10 mouse cellular contexts compared by ENCODE assay signal in genomic region chr10:77146901-77147463, GRCm38 (mm10). TPM values are rescaled to one million over a fixed set of nuclear protein-coding genes. Genes with fewer than 3 reads are reported as not detected.
DNase-seq lines count a peak whose midpoint lies in the region; TF ChIP-seq lines count a peak whose summit lies in the region.
"Had no signal": no experiment of that assay in that cellular context is flagged by ENCODE, and none has a peak within 500 bp of the region (broad histone marks: within the 10 kb centered on the region; RNA-seq: fewer than 3 reads in every experiment).

No protein-coding gene starts in this region.

- WGBS in liver, adult 2 months, result 19% methylated on average over 4 of the region's 4 CpGs

- H3K36me3 ChIP-seq in liver, adult 2 months (ENCODE audit: control insufficient read depth, insufficient read depth, low read length), result no peaks in the 10 kb centered on the region
- H3K36me3 ChIP-seq: neural tube, embryonic 12.5 days had no signal

- DNase-seq in liver, adult 2 months (ENCODE audit: extremely low read depth, low read depth, low spot score), result peak; percentile 100
- no peak for DNase-seq in liver
- peak; percentile 67 to 77 for DNase-seq in adrenal gland, postnatal 36 days
- DNase-seq in kidney, adult 8-10 months, result peak; percentile 92 to 97
- DNase-seq in lung, postnatal 25 days (ENCODE audit: low spot score), result peak; percentile 20
- DNase-seq in left cerebral cortex, adult 2 months (ENCODE audit: extremely low spot score in 1 of 2, low spot score in 2 of 2), result no peak
- DNase-seq in layer of hippocampus, adult 2 months (ENCODE audit: low spot score in 2 of 2), result no peak
- no peak for DNase-seq in urinary bladder, postnatal 10 days (ENCODE audit: low spot score)
- DNase-seq: thymus, postnatal 25 days had no signal

- no peak overlapping the region for H3K4me3 ChIP-seq in liver, adult 2 months (ENCODE audit: insufficient read depth, low read depth, low read length)
- no peak overlapping the region for H3K4me3 ChIP-seq in left cerebral cortex, adult 2 months
- no peak overlapping the region for H3K4me3 ChIP-seq in layer of hippocampus, adult 2 months
- H3K4me3 ChIP-seq: neural tube, embryonic 12.5 days had no signal

- no peak for TF ChIP-seq POLR2A in liver, adult 2 months (IDR thresholded peaks at IDR 0.05; ENCODE audit: extremely low read depth, insufficient read depth, low read length)

- no peaks in the 10 kb centered on the region for H3K27me3 ChIP-seq in liver, adult 2 months (ENCODE audit: control insufficient read depth, insufficient read depth, low read length)
- H3K27me3 ChIP-seq: neural tube, embryonic 12.5 days had no signal

- H3K27ac ChIP-seq in liver, adult 2 months (replicated peaks; ENCODE audit: insufficient read depth, low read depth, low read length), result peak overlapping the region; percentile 47
- H3K27ac ChIP-seq in left cerebral cortex, adult 2 months, result no peak overlapping the region
- no peak overlapping the region for H3K27ac ChIP-seq in layer of hippocampus, adult 2 months
- H3K27ac ChIP-seq: neural tube, embryonic 12.5 days had no signal

- H3K9ac ChIP-seq in liver, adult 2 months (ENCODE audit: low read depth, low read length), result no peak overlapping the region
- H3K9ac ChIP-seq: neural tube, embryonic 12.5 days had no signal

- peaks cover 20% of the 10 kb centered on the region for H3K4me1 ChIP-seq in liver, adult 2 months (ENCODE audit: control insufficient read depth, insufficient read depth, low read length)

- intact Hi-C loops in left cerebral cortex, adult 2 months (cut with DNase I), result no loop called here

- no peak for TF ChIP-seq CTCF in liver, adult 2 months (IDR thresholded peaks at IDR 0.05; ENCODE audit: low read depth, low read length)
- no peak for TF ChIP-seq CTCF in left cerebral cortex, adult 2 months (IDR thresholded peaks at IDR 0.05)
- TF ChIP-seq CTCF in layer of hippocampus, adult 2 months (conservative IDR thresholded peaks at IDR 0.05), result no peak

- no peaks in the 10 kb centered on the region for H3K79me2 ChIP-seq in liver, adult 2 months (ENCODE audit: control insufficient read depth, insufficient read depth, low read length)

RNA-seq across cellular contexts. Expression of gene Col18a1, which starts 19.4 kb away (rescaled TPM):
- 260 and 348 TPM in 2 replicates for total RNA-seq in liver, adult 2 months (2014; rRNA removed)
- polyA plus RNA-seq in liver, adult 2 months (2012; rRNA removed), result 452 and 472 TPM in 2 replicates
- total RNA-seq in adrenal gland, postnatal 36 days (2021), result 10 to 100 TPM; 22.9 to 44.0 TPM
- 1 to 10 TPM; 3.6 to 3.8 TPM for total RNA-seq in left cerebral cortex, adult 2 months (2021)
- 1 to 10 TPM; 3.2 to 4.8 TPM for total RNA-seq in layer of hippocampus, adult 2 months (2021)

Comparison
In these comparisons a context has a peak if more than half of its experiments do, and no peak if none do; other contexts are left out.
1. DNase-seq: peak in liver, adult 2 months (single experiment), adrenal gland, postnatal 36 days (2 of 2), kidney, adult 8-10 months (2 of 2) and lung, postnatal 25 days (single experiment); none in liver (single experiment), left cerebral cortex, adult 2 months (0 of 2), layer of hippocampus, adult 2 months (0 of 2) and urinary bladder, postnatal 10 days (single experiment).
2. RNA of gene Col18a1, which starts 19.4 kb away (total RNA-seq): 260 to 348 TPM in liver, adult 2 months and 22.9 to 44.0 TPM in adrenal gland, postnatal 36 days; 3.2 to 4.8 TPM in layer of hippocampus, adult 2 months and 3.6 to 3.8 TPM in left cerebral cortex, adult 2 months; every median in the first group is over 4 times any median in the second.